Mouse (Mus musculus) layer of hippocampus, postnatal 14 days (tissue): ENCODE data around the gene Lefty2. TPM values are rescaled to one million over a fixed set of nuclear protein-coding genes. Genes with fewer than 3 reads are reported as not detected.

Source experiments
- DNase-seq, 2 experiments: peaks; one replicate each; pipeline ENCODE4 v3.0.0; 2021 to 2022; ENCODE audit warnings: low spot score in 2 of 2, mixed read lengths in 1 of 2
- long read RNA-seq, 2 experiments: library from polyadenylated mRNA; stranded (forward); transcript quantifications; one replicate each; pipeline ENCODE4 v2.0.0; 2021
- total RNA-seq, 2 experiments: library from RNA; stranded (reverse); gene quantifications; 2 replicates each; pipeline ENCODE4 v1.2.3; 2021

Lefty2 gene
- total RNA-seq = 1 to 10 TPM; 5.1 to 5.2 TPM
- long read RNA-seq, experiment 1, transcript Lefty2-202 (2 exons, 422 nt) = major isoform, 5 of 5 reads
- long read RNA-seq, experiment 1, partial matches to known transcripts = 0 of 5 reads
- long read RNA-seq, experiment 1, other reads (novel, unspliced or antisense) = 0 of 5 reads
- long read RNA-seq, experiment 2, transcript Lefty2-202 (2 exons, 422 nt) = major isoform, 10 of 14 reads
- long read RNA-seq, experiment 2, partial matches to known transcripts = 3 of 14 reads
- long read RNA-seq, experiment 2, other reads (novel, unspliced or antisense) = 1 of 14 reads

- no peak for DNase-seq
Measured at GRCm38 (mm10) chr1:180892808-180893207, at the start of gene Lefty2. Gene Lefty2, plus strand, starts transcription at chr1:180893108.

DNA sequence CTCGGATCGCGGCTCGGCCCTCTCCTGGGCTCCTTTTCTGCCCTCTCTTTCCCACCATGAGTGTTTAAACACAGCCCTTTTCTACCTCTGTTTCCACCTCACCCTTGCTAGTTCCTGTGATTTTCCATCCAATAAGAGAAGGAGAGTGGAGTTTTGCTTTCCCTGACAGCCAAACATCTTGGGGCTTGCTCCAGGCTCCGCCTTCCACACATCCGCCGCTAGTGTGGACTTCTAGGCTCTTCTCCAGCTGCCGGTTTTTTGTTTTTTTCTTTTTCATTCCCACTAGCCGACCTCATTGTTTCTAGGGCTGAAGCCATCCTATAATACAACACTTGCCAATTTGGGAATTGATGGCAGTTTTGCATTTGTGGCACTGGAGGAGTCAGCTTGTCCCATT is 44.8 kb upstream of the Lefty2 start:
- DNase-seq = peak; percentile 56 to 69

DNA sequence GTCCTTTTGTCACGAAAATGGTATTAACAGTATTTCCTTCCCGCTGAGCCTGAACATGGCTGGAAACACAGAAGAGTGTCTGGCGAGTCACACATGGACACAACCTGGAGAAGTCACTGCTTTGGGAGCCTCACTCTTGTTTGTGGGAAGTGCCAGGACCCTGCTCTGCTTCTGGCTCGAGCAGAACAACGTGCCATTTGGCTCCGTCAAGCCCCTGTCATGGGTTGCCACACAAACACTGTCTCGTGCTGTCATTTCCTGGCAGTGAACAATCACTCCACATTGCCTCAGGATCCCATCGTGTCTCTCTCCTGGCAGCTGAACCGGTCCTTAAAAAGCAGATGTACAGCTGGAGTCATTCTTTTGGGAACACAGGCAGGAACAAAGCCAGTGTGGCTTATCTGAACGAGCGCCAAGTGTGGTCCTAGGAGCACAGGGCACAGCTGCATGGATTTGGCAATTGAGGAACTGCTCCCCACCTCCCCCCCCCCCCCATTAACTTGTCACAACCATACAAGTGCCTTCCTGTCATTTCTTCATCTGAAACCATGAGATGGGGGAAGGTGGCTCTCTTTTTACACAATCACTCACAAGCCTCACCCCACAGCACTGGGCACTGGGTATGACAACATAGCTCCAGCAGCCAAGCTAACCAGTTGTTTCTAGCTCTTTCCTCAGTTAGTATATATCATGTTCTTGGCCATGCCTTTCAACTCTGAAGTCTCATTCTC is 44.2 kb upstream of the Lefty2 start:
- DNase-seq = peak; percentile 55 to 59

DNA sequence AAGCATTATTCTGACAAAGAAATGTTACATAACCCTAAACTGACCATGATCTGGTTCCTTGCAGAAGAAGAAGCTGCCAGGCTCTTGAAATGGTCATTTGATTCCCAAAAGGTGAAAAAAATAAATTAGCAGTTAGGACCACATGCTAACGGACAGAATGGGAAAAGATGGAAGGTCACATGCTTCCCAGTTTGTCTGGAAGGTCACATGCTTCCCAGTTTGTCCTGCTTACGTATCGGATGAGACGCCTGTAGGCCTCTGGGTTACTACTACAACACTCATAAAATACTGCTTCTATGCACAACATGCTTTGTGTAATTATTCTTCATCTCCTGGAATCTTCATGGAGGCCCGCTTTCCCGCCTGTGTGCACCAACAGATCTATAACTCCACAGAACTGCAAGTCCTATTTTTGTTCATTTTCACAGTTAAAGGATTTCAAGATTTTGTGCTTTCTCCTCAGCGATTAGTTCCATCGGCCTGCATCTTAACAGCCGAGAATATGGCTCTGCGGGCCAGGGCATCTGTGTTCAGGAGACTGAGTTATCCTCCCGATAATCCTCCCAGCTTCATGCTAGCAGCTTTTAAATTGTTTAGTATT is 43.1 kb upstream of the Lefty2 start:
- no peak for DNase-seq

GRCm38 (mm10) chr1:180850316-180851270 is 42.3 kb upstream of the Lefty2 start, which contains the start of gene Sde2:
Gene Sde2, plus strand, starts transcription at chr1:180851127.
- peak; percentile 100 for DNase-seq

GRCm38 (mm10) chr1:180858763-180859162 is 34.1 kb upstream of the Lefty2 start:
- DNase-seq = no peak

- DNase-seq = no peak
Measured at GRCm38 (mm10) chr1:180860030-180860429, 32.9 kb upstream of the Lefty2 start.

DNA sequence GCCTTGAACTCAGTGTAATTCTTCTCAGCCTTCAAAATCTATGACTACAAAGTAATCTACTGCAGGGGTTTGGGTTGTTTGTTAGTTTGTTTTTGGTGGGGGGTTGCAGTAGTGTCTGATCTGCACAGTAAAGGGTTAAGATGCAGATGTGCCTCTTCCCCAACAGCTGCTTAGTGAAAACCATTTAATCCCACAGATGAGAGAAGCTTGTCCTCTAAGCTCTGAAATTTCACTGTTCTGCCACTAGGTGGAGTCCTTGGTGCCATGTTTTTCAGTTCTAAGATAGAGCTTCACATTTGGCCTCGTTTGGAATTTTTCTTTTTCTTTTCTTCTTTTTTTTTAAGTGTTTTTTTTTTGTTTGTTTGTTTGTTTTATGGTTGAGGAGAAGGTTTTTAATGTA is 29.3 kb upstream of the Lefty2 start:
- peak in 1 of 2 experiments; percentile 31 for DNase-seq

GRCm38 (mm10) chr1:180866001-180866400 is 26.9 kb upstream of the Lefty2 start:
- DNase-seq = no peak

DNA sequence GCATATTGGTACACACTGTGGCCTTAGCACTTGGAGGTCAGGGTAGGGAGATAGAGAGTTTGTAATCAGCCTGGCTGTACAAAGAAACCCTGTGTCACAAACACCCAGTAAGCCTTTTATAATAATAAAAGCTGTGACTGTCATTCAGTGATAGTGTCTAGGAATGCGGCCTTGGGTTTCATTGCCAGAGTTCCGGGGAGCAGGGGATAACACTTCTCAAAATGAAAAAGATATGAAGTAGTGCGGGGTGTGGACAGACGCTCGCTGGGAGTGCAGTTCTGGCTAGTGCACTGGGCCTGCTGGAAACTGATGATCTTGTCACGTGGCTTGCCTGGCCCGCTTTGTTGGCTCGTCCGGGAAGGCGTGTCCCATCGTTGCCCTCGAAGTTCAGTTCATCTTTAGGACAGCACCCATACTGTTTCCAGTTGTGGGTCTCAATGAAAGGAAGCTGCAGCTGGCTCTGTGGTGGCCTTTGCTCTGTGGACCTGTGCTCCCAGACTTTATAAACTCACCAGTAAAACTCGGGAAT is 22.7 kb upstream of the Lefty2 start:
- no peak for DNase-seq

DNA sequence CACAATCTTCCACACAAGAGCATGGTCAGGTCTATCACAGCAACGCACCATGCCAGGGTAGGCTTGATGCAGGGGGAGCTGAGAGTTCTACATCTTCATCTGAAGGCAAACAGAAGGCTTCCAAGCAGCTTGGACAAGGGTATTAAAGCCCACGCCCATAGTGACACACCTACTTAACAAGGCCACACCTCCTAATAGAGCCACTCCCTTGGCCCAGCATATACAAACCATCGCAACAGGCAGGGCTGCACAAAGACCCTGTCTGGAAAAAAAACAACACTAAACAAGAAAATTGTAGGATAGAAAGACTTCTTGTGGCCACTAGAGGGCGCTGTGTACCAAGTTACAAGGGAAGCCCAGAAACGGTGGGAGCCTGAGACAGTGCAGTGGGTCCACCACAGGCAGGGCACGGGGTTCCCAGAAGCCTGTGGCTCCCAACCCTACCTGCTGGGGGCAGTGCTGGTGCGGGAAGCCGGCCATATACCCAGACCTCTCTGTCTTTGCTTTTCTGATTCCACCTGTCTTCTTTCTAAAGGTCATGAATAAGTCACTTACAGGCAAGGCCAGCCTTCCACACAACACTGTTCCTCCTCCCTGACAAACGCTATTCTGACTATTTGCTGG is 18.9 kb upstream of the Lefty2 start:
- DNase-seq = no peak

- no peak for DNase-seq
Measured at GRCm38 (mm10) chr1:180874615-180875014, 18.3 kb upstream of the Lefty2 start.

- no peak for DNase-seq
Measured at GRCm38 (mm10) chr1:180875126-180875525, 17.8 kb upstream of the Lefty2 start.

DNA sequence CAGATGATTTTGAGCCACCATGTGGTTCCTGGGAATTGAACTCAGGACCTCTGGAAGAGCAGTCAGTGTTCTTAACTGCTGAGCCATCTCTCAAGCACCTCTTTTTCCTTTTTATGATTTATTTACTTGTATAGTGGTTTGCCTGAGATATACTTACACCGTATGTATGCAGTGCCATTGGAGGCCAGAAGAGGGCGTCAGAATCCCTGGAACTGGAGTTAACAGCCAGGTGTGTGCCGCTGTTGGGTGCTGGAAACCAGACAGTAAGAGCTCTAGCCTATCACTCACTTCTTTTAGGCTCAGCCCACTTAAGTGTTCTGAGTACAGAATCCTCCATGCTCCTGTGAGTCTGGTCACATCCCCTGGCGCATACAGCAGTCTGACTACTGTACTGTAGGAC is 15.4 kb upstream of the Lefty2 start:
- no peak for DNase-seq

GRCm38 (mm10) chr1:180881768-180882167 is 11.1 kb upstream of the Lefty2 start:
- no peak for DNase-seq

DNA sequence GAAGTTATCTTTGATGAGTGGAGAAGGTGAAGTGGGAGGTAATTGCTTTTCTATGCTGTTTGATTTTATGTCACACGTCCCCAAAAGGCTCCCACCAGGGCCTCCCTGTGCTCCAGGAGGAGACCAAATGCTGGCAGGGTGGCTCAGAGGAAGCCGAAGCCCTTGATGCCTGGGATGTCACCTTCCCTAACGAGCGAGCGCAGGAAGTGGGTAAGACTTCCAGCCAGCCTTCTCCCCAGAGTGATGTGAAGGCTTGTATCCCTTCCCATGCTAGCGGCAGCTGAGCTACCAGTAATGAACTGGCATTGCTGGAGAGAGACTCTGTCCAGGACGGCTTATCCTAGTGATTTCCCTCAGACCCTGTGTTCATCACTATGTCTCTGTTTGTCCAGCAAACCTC is 9.2 kb upstream of the Lefty2 start:
- no peak for DNase-seq

GRCm38 (mm10) chr1:180884484-180884883 is 8.4 kb upstream of the Lefty2 start:
- DNase-seq = no peak

DNA sequence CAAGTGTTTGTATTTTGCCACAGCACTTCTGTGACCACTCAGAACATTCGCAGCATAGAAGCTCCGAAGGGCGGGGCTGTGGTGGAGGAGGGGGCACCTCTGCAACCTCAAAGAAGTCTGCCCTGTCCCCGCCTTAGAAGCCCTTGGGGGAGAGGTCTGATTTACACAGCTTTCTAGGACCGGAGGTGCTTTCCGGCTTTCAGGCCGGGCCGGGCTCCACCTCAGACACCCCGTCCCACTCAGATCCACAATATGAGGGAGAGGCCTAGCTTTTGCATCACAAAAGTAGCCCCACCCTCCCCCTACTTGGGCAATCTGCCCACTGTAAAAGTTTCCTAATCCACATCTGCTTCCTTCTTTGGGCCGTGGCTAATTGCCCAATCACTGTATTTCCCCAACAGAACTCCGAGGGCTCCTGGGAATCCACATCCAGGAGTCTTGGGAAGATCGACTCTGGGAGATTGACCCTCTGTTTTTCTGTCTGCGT is 4.3 kb upstream of the Lefty2 start:
- DNase-seq = no peak

DNA sequence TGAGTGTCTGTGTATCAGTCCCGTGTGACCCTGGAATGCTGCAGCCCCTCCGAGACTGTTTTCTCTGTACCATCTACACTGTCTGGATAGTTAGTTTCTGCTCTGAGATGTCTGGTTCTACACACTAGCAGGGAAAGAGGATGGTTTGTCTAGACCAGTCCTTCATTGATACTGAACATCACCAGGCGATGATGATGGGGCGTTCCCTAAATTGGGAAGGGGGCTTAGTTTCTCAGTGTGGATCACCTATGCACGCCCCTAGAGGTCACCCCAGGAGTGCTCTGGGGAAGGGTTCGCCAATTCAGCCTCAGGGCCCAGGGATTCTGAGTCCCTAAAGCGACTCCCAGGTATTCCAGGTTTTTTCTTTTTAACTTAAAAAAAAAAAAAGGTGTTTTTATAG is 3.7 kb upstream of the Lefty2 start:
- no peak for DNase-seq

DNA sequence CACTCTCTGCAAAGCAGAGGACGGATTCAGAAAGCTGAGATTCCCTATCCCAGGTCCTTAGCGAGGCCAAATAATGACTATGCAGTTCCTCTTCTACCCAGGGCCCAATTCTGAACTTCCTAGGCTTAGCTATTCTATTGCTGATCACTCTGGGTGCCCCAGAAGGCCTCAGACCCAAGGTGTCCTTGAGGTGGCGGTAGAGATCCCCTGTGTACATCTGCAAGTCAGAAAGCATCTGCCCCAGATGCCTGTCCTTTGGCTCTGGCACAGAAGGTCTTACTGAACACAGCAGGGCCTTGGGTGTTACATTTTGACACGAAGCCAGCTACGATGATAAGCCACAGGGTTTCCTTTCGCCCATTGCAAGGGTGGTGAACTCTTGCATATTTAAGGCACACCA is 3.1 kb upstream of the Lefty2 start:
- no peak for DNase-seq
